Mouse (Mus musculus): Measurements from ENCODE around the gene Sacm1l.
A peak's percentile ranks its signal among the peaks of the same experiment; 100 is the strongest.

Sacm1l gene

DNA sequence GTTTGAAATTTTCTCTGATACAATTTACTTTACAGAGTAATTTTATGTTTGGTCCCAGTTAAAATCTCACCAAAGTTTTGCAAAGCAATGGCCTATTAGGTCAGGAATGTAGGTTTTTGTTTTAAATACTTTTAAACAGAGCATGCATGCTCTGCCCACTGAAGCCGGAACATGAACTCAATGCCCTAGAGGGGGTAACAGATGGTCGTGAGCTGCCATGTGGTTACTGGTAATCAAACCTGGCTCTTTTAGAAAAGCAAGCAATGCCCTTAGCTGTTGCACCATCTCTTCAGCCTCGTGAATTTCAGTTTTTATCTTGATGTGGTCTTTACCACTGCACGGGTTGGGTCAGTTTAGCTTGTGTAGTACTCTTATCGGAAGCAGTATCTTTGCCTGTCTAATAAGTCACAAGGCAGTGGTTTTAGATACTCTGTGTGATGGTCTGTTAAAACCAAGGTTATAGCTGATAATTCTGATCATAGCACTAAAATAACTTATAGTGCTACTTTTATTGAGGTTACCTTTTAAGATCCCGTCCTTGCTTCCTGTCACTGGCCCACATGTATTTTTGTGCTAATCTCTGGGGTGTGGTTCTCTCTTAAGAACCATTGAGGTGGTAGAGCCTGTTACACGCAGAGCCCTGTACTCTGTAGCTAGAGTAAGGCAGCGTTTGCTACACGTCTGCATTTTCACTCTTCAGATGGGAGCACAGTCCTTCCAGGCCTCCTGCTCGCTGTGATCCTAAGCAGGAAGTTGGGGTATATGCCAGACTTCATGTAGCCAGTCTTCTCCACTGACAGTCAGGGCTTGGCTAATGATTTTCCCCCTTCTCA lies 48.0 kb downstream of the Sacm1l start:
- DNase-seq (ENCODE audit: low spot score), result no peak

DNA sequence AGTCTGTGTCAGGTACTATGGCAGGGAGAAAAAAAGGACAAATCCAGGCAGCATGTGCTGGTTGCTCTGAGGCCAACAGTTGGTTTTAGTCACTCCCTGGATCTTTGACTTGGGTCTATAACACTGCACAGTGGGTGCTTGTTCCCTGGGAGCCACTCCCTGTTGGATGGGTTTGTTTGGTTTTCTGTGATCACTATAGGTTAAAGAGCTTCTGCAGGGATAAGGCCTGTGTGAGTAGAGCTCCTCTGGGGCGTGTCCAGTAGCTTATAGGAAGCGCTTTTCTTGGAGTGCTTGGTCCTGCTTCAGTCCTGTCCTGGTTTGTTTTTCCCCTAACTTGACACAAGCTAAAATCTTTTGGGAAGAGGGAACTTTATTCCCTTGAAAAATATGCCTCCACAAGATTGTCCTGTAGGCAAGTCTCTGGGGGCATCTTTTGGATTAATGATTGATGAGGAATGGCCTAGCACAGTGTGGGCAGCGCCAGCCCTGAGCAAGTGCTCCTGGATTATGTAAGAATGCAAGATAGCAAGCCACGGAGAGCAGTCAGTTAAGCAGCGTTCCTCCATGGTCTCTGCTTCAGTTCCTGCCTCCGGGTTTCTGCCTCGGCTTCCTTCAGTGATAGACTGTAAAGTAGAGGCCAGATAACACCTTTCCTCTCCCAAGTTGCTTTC lies 59.8 kb downstream of the Sacm1l start:
- DNase-seq (ENCODE audit: low spot score), result no peak

DNA sequence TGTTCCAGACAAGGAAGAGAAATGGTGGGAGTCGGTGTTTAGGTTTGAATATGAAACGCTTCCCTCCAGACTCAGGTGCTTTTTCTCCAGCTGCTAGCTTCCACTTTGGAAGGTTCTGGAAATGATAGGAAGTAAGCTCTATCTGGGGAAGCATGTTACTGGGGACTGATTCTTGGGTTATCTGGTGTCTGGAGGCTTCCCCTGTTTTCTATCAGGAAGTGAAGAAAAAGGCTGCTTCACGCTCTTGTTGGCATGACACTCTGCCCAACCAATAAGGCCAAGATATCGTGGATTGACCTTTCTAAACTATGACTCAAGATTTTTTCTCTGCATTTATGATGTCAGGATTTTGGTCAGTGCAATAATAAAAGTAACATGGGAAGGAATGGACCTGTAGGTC lies 65.6 kb downstream of the Sacm1l start:
- DNase-seq (ENCODE audit: low spot score), result no peak

DNA sequence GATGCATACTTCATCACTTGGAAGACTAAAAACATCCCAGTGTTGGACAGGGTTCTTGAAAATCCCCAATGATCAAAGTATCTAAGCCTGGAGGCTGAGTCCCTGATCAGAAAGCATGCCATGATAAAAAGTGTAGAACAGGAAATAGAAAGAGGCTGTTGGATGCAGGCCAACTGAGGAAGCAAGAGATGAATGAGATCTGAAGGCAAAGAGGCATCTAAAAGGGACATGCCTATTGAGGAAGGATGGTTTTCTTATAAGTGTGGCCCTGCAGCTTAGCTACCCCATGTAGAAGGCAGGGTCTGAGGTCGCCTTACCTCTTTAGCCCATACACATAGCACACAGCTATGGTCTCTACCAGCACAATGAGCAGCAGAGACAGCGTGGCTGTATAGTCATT lies 67.4 kb downstream of the Sacm1l start:
- no peak for DNase-seq (ENCODE audit: low spot score)

DNA sequence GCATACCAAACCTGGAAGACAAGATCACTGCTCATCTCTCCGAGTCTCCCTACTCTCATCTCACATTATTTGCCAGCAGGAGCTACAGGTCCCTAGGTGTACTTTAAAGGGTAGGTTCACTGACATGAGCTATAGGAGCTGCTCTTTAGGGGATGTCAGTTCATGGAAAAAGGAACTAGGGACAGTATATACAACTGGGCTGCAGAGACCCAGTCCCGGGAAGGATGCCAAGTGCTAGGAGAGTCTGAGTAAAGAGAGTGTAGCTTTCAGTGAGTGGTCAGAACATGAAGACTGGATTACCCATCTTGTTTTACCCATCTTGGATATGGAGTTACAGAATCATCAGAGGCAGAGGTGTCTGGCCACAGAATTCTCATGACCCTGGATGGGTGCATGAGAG lies 67.8 kb downstream of the Sacm1l start:
- DNase-seq (ENCODE audit: low spot score), result no peak

DNA sequence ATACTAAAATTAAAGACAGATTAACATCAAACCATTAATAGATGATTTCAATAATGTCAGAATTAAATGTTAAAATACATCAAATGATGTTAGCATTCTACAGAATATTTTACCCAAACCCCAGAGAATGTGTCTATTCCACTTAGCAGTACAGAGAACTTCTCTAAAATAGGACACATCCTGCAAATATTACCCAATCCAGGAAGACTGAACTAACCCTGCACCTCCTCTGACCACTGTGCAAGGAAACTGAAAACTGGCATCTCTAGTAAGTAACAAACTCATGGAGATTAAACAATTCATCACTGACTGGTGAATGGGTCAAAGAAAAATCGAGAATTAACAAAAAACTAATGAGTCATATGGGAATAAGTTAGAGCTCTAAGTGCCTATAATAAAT lies 72.0 kb downstream of the Sacm1l start:
- DNase-seq (ENCODE audit: low spot score), result no peak

DNA sequence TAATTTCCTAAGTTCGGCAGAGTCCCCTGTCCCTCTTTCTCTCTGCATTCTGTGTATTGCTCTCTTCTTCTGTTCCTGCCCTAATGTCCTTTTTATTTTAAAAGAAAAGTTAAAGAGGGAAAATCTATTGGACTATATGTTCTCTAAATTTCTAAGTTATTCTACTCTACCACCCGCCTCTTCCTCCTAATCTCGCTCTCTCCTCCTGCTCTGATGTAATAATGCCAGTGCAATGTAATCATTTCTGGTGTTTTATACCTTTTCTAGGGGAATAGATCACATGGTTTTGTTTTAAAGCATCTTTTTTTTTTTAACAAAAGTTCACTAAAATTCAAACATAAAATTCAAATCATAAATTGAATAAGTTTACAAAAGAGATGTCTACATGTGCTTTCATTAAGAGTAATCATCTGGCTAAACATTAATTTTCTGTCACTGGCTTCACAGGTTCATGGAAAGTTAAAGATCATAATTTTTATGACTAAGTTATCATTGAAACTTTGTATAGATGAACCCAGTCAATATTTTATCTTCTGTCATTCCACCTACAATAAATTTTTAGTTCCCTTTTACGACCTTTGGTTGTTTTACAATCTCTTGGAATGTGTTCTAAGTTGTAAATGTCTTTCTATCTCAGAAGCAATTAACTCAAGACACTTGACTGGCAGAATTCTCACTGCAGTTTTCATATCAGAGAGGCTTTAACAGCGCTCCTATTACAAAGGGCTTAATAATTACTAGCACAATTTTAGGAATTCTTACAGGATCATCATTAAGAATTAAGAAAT lies 90.9 kb downstream of the Sacm1l start:
- no peak for DNase-seq (ENCODE audit: low spot score)

DNA sequence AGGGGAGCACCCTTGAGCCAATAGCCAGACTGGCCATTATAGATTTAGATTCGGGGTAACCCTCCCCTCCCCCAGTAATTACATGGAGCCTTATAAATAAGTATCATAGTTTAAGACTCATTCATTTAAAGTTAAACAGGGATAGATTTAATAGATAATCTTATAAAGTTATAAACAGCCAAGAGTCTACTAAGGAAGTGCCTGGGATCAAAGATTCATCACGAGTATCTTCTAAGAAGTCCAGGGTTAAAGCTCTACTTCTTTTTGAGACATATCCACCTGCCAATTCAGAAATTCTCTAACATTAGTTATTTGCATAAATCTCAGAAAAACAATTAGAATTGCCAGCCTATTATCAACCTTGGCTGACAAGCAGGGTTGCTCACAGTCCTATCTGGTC lies 95.2 kb downstream of the Sacm1l start:
- no peak for DNase-seq (ENCODE audit: low spot score)

DNA sequence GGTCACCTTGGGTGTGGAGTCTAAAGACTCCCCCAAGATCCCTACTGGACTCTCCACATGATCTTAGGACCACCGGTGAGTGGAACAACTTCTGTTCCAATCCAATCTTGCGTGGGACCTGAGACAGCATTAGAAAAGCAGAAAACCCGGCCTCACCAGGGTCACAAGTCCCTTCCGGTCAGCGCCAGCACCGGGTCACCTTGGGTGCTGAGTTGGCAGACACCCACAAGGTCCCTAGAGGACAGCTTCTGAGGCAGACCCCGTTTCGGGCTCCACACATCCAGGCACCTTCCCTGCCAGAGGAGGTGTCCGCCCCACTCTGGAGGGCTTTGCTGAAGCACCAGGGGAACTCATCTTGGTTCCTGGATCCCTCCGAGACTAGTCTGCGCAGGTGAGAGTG lies 96.3 kb downstream of the Sacm1l start:
- no peak for DNase-seq (ENCODE audit: low spot score)

DNA sequence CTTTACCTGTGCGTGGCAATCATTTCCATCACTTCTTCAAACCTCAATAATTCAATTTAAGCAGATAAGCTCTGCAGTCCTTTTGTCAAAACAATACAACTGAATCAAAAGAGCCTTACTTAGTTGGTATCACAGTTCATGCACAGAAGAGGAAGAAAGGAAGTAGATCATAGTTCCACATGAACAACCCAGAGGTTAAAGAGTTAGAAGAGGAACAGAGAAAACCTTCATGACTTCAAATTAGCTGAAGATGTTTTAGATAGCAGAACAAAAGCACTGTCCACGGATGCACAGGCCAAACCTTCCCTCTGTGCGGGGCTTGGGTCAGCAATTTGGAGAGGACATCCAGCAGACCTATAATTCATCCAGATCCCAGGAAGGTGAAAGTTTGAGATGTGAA lies 102.1 kb downstream of the Sacm1l start:
- no peak for DNase-seq (ENCODE audit: low spot score)

DNA sequence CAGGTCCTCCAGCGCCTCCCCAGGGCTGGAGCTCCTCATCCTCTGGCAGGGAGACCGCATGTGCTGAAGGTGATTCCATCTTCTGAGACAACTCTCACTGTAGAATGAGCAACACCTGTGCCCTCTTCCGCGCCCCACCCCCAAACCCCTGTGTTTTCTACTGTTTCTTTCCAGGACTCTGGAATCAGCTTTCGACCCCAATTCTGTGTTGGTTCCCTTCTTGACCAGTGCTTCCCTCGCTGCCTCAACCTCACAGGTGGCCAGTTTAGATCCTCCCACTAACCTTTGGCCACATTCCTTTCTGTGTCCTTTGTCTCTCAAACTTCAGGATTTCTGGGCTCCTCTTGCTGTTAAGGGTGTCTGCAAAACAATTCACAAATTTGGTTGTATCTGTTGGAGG lies 102.7 kb downstream of the Sacm1l start, which contains the start of gene Slc6a20b:
Slc6a20b (minus strand) TSS at position 285 of the 400 bp plus-strand sequence.
- DNase-seq (ENCODE audit: low spot score), result no peak

DNA sequence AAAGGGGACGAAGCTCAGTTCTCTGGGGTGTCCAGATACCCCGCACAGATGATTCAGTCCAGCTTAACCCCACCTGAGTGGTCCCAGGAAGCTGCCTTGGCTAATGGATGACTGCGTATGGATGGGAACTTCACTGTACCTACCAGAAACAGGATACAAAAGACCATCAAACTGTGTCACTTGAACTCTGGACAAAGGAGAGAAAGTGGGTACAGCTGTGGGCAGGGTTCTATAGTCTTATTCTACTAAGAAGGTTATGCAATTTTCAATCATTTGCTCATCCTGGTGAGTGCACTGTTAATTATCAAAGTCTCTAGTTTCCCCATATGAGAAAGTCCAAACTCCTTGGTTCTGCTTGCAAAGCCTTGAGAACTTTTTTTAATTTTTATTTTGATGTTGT lies 103.4 kb downstream of the Sacm1l start:
- DNase-seq (ENCODE audit: low spot score), result no peak

DNA sequence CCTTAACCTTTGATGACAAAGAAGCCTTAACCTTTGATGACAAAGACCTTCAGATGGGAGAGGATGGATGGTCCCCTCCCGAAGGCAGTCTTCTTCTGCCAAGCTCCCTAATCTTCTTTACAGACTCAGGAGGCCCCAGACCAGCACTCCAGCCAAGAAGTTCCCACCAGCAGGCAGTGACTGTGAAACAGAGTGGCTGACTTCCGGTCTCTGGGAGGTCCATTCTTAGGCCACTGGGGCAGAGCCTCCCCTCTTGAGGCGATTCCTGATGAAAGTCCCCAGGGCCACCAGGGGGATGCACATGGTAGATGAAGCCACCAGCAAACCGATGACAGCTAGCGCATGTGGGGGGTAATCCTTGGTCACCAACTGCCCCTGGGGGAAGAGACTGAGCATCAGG lies 107.2 kb downstream of the Sacm1l start:
- DNase-seq (ENCODE audit: low spot score), result no peak

DNA sequence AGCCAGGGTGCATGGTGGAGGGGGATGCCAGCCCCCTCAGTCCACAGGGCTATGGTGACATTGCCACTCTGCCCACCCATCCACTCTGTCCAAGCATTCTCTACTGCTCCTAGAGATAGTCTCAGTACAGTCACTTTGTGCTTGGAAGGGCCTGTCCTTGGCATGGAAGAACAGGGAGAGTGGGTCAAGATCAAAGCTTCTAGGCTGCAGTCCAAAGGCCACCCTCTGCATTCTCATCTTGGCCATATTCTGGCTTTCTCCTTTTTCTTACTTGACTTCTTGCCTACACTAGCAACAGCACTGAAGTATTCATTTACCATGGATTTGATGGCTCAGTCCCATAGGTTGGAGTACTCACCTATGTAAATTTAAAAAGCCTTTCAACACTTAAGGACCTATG lies 108.7 kb downstream of the Sacm1l start:
- no peak for DNase-seq (ENCODE audit: low spot score)

DNA sequence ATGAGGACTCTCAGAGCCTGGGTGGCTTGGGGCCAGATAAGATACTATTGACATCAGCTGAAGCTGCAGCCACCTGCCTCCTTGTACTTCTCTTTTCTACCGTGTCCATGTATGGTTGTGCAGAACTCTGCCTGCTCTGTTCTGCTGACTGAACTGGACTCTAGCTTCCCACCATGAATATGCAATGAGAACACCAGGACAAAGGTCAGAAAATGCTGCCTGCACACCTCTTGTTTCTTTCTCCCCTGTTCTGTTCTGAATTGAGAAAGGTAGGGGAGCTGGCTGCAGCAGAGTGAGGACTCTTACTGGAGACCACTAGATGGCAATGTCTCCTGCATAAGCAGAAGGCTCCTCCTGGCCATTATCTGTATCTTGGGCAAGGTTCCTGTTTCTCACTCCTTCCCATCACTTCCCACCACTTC lies 109.1 kb downstream of the Sacm1l start:
- DNase-seq (ENCODE audit: low spot score), result peak; percentile 51

DNA sequence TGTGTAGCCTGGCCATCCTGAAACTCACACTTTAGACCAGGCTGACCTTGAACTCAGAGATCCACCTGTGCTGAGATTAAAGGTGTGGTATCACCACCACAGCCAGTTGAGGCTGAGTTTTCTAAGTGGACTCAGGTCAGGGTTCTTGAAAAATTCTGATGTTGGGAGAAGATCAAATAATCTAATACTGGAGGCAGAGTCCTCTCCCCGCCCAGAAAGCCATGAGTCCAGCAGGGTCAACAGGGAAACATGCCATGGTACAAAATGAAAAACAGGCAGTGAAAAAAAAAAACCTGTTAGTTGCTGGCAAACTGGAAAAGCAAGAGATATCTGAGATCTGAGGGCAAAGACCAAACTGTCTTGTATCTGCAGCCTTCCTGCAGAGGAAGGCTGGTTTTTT lies 110.5 kb downstream of the Sacm1l start:
- DNase-seq (ENCODE audit: low spot score), result no peak
